Mouse (Mus musculus) embryonic fibroblast, embryonic 13.5 days (primary cell): ENCODE data around the gene Rpl14.

Source experiments
- CTCF ChIP-seq: IDR thresholded peaks from 2 replicates; pipeline ENCODE4 v1.5.1; 2011; ENCODE audit warnings: mild to moderate bottlenecking, control low read depth, low read length, moderate library complexity, borderline replicate concordance; ENCODE audit not compliant: insufficient read depth
- POLR2A ChIP-seq: IDR thresholded peaks from 2 replicates; pipeline ENCODE4 v1.6.1; 2011; ENCODE audit warnings: low read depth, mild to moderate bottlenecking, control low read depth, low read length, moderate library complexity

DNA sequence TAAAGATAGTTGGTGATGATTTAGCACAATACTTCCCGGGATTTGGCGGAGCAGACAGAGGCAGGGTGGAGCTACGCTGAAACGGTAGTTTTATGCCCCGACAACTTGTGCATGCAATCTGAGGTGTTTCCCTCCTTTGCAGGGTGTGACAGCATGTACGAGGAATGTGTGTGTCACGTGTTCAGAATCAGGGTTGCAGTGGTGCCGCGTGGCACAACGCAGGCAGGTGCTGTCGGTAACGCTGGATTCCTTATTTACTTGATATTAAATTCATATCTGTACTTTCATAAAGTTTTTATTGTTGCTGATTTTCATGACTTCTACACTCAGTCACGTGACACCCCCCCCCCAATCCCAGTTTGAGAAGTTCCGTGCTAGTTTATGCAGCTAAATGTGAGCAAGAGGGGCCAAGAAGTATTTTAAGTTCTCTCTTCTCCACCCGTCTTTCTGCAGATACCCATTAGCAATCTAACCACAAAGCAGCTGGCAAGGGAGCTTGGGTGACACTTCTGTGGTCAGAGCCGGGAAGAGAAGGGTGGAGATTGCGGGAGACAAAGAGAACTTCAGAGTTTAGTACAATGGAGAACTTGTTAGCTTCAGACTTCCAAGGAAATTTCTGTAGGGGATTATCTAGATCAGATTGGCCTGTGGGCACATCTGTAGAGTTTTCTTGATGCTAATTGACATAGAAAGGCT, 42.3 kb upstream of the Rpl14 start:
- TF ChIP-seq CTCF (no peak), POLR2A (no peak)
